Mouse (Mus musculus) monocyte, adult 5-6 weeks (primary cell): ENCODE results near the gene 1700029I15Rik. TPM values are rescaled to one million over a fixed set of nuclear protein-coding genes. Genes with fewer than 3 reads are reported as not detected.

Experiments used
- ATAC-seq: fragments of 153-309, 156-312 bp; replicated peaks from 2 replicates; pipeline ENCODE4 v1.8.0; 2017; ENCODE audit warnings: mild to moderate bottlenecking; ENCODE audit not compliant: low TSS enrichment, insufficient number of reproducible peaks, severe bottlenecking, poor library complexity, low FRiP score
- total RNA-seq: library from RNA; stranded (forward); fragments of 200-1000, 200-491, 200-594 nt; gene quantifications from 3 replicates; pipeline ENCODE4 v1.2.3, GENCODE M21; 2017

Gene 1700029I15Rik
- total RNA-seq, 1 experiment from 2014 or later, result 6.7 TPM

DNA sequence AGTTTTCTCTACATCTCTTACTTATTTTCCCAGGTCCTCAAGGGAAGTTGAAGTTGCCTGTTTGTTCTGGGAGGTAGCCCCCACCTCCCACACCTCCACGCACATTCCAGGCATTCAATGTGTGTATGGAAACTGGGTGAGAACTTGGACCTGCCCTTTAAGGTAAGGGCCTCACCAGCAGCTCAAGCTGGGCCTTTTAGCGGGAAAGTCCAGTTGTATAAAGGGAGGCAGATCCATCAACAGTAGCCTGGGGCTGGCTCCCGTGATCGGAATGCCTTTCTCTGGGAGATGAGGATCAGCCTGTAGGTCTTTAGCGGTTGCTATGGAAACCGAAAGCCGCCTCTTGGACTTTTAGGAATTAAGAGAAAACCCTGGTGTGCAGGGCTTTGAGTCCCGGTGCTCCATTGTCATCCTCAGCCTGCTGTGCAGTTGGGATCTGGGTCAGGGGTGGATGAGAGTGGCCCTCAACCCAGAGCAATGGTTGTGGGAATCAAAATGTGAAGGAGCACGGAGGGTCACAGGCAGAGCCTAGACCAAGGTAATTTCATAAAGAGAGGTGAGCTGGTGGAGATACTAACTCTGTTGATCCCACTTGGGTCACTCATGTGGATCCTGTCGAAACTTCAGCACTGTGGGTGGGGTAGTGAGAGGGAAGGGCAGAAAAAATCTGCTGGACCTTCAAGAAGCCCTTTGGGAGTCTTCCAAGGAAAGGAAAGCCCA is 10.2 kb upstream of the 1700029I15Rik start:
- no peak for ATAC-seq

GRCm38 (mm10) chr2:92372767-92373436 is 9.4 kb upstream of the 1700029I15Rik start:
- ATAC-seq, result no peak

- ATAC-seq, result no peak
Measured at GRCm38 (mm10) chr2:92373437-92373813, 8.9 kb upstream of the 1700029I15Rik start.

DNA sequence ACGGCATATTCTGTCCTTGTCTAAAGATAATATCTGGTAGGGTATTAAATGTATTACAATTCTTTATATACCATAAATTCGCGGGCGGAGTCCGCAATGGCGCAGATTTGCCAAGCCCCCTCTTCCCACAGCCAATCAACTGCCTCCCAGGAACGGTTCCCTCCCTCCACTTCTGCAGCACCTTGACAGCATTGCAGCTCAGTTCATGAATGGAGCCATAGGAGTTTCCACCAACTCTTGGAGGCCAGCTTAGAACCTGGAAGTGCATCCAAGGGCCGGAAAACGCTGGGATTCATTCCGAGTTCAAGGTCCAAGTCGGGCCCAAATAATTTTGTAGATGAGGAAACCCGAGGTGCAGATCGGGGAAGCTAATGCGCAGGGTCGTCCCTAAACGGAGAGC is 7.8 kb upstream of the 1700029I15Rik start, which contains the start of the genes Pex16 and Large2:
Pex16 (plus strand) TSS at position 163 of the 400 bp plus-strand sequence.
Large2 (minus strand) TSS at position 356 of the 400 bp plus-strand sequence.
- no peak for ATAC-seq

- peak; percentile 94 for ATAC-seq
Measured at GRCm38 (mm10) chr2:92375099-92375623, 7.2 kb upstream of the 1700029I15Rik start.

GRCm38 (mm10) chr2:92375788-92376187 is 6.5 kb upstream of the 1700029I15Rik start:
- ATAC-seq, result no peak

DNA sequence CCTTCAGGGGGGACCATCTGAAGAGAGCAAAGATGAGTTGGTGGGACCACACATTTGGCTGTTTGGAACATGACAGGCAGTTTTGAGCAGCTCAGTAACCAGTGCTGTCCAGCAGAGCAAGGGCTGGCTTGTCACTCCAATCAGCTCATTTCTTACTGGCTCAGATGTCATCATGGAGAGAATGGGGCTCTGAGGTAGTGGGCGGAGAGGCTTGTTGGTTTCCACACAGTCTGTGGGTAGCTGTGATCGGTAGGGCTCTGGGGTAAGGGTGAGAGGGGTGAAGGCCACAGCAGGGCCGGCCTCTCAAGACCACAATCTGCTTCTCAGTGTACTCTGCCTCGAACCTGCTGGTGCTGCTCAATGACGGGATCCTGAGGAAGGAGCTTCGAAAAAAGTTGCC is 6.0 kb upstream of the 1700029I15Rik start:
- ATAC-seq, result no peak

DNA sequence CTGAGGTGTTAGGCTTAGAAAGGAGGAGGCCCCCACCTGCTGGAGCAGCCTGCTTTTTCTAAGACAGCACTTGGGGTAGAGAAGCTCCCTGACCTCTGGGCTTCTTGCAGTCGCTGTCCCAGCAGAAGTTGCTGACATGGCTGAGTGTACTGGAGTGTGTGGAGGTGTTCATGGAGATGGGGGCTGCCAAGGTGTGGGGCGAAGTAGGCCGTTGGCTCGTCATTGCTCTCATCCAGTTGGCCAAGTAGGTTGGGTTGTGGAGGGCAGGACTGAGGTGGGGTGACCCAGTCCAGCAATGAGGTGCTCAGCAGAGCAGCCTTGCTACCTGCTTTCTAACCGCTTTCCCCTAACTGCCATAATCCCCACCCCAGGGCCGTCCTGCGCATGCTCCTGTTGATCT is 5.0 kb upstream of the 1700029I15Rik start:
- ATAC-seq, result no peak

DNA sequence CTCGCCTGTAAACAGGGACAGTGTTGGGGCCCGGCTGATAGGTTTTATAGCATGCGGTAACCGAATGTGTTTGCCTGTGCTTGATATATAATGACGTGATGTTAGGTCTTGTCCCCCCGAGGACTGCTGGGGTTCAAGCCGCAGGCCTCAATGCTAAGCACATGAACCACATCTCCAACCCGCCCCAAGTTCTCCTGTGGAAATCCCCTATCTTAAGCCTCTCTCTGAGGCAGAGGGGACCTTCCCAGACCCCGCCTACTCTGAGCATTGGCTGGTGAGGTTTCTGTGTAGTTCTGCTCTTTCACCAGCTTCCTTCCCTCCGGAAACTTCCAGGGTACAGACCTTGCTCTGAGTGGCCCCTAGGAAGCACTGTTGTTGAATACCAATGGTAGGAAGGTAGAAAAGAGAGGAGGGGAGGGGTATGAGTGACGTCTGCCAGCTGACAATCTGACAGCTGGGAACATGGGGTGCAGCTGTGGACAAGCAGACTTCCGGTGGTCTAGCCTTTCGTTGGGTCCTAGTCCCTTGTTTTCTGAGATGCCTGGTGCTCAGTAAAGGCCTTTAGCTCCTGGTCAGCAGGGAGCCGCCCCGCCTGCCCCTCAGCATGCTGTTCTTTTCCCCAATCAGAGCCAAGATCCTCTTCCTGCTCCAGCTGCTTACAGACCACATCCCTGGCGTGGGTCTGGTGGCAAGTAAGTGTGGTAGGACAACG is 2.4 kb upstream of the 1700029I15Rik start:
- ATAC-seq, result no peak

DNA sequence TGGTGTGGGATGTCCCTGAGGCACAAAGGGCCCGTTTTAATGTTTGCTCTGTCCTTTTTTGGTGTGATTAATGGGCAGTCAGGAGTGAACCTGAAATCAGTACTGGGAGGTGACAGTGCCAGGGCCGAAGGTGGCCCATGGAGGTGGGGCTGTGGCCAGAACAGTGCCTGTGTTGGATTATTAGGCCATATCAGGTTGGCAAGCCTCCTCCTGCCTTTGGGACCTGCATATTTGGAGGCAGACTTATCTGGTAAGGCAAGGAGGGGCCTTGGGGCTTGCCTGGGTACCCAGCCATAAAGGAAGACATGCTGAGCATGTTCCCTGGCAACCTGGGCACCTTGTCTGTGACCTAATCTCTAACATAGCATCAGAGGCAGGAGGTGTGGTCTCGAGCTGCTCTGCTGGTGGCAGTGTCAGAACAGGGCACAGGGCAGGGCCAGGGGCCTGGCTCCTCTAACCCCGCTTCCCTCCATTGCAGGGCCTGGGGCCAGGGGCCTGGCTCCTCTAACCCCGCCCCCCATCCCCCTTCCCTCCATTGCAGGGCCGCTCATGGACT is 1.8 kb upstream of the 1700029I15Rik start:
- ATAC-seq, result no peak

DNA sequence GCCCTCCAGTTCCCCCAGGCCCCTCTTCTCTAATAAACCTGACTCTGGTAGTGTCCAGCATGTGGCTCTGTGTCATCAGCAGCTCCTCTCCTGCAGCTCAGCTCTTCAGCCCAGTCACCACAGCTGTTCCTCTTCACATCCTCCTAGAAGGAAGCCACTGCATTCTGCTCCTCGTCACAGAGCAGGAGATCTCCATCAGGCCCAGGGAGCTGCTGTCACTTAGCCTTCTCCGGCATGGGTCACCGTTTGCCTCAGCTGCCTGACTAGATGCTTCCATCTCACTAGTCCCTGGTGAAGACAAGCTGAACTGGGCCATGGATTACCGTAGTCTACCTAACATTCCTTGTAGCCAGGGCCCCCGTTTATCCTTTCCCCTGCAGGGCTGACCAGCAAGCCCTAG is 1.2 kb upstream of the 1700029I15Rik start:
- no peak for ATAC-seq

GRCm38 (mm10) chr2:92382759-92383158 is 421 bp downstream of the 1700029I15Rik start:
- ATAC-seq, result no peak

DNA sequence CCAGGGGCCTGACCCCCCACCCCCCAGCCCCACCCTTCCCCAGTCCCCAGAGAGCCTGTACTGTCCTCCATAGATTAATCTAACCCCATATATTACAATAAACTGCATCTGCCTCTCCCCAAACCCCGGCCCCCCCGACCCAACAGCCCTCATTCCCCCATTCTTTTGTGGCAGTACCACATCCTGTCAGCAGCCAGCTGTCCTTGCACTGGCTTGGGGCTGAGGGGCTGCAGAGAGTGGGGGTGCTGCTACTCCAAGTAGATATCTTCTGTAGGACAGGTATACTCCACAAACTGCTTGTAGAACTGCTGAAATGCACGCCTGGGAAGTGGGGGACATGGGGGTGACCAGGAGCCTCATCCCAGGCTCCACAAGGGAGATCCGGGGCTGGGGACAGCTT is 1.8 kb downstream of the 1700029I15Rik start:
- ATAC-seq, result no peak

DNA sequence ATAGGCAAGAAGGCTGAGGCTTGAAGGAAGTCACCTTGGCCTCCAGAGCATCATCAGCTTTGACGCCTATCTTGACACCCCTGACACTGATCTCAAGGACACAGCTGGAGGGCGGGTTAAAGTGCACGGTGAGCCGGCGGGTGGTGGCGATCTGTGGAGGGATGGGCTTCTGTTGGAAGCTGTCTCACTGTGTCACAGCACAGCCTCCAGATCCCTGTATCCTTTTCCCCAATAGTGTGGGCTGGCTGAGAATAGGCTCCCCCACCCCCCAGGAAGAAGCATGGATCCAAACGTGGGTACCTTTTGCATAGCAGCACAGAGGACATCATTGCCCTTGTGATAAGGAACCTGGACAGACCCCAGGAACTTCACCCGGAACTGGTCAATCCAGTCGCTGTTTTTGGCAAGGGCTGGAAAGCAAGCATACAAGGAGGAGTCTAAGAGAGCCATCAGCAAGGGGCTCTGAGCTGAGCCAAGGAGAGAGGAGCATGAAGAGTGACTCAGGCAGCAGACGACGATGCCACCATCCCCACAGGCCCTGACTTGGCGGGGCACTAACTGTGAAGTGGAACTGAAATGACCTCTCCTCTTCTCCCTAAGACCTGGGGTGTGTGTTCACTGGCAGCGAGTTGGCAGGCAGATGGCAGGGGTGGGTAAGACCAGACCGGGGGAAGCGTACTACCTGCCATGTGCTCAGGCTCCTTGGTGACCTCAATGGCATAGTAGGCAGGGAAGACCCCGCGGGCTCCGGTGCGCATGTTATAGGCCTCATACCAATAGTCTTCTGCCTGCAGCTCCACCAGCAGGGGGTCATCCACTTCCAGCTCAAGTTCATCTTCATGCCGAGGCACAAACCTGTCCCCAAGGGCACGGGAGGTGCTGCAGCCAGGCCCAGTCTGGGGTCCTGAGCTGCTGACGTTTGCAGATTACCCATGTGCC is 3.0 kb downstream of the 1700029I15Rik start:
- ATAC-seq, result no peak

DNA sequence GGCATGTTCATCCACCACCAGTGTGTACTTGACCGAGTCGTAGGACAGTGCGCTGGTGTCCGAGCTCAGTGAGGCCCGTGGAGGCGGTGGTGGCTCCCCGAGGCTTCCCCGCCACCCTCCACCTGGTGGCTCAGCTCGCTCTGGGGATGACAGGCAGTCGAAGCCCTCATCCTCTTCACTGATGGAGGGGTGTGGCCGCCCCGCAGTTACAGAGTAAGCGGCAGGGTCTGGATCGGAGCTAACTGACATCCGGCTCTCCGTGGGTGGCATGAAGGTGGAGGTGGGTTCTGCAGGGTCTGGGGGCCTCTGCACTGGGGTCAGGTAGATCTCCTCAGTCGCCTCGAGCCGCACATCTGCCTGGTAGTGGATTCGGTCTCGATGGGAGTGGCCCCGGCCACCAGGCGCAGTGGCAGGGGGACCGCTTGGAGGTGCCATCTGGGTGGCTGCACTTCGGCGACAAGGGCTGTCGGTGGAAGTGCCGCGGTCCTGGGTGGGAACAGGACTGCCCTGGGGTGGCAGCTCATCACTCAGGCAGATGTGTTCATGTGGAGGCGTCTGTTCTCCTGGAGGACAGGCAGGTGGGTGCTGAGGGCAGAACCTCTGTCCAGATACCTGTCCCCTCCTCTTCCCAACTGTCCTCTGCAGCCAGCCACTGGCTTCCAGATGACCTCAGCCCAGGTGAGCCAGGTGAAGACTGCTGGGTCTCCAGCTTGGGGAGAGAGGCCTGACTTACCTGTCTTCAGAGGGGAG is 4.7 kb downstream of the 1700029I15Rik start:
- ATAC-seq, result no peak

- ATAC-seq, result no peak
Measured at GRCm38 (mm10) chr2:92387646-92388045, 5.3 kb downstream of the 1700029I15Rik start.

DNA sequence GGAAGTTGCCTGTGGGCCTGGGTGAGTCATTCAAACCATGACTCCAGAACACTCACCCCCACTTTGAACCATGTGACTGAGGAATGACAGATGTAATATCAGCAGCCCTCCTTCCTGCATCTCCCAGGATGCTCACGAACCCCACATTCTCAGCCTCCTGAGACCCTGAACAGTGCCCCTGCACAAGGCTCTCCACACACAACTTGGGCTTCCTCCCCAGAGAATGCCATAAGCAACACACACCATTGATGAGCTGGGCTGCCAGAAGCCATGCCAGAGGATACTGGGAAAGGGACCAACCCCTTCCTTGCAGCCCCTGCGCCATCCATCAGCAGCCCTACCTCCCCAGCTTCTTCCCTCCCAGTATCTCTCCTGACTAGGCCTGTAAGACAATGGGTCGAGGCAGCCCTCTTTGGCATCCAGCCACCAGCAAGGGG is 5.8 kb downstream of the 1700029I15Rik start:
- ATAC-seq, result no peak
